Mouse (Mus musculus): ENCODE measurements around the gene Adm2.

GRCm38 (mm10) chr15:89351302-89351701 lies 28.8 kb downstream of the Adm2 start:
- no peak for TF ChIP-seq CTCF (IDR thresholded peaks at IDR 0.05; ENCODE audit: low read depth, low read length)
- TF ChIP-seq TAL1 (conservative IDR thresholded peaks at IDR 0.05; ENCODE audit: low read depth, low read length): no peak
